Mouse (Mus musculus) spleen, postnatal 10 days (tissue): Measurements from ENCODE around the gene Susd4.
A peak's percentile ranks its signal among the peaks of the same experiment; 100 is the strongest.

Source experiments
- DNase-seq, 2 experiments: peaks; one replicate each; pipeline ENCODE4 v3.0.0; 2021 to 2022; ENCODE audit warnings: low spot score in 2 of 2

The Susd4 gene

DNA sequence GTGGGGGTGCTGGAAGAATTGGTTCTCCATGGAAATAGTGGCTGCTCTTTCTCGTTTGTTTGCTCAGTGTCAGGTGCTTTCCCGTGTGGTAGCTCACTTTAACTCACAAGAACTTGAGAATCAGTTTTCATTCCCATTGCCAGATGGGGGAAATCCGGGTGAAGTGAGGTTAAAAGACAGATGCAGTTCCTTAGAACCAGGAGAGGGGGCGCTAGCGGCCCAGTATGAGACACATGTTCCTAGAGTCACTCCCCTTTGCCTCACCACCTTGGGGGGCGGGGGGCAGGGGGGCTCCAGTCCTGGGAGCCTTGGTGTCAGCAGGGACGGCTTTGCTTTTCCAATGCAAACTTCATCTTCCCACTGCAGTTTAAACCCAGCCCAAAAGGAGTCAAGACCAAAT is 23.4 kb downstream of the Susd4 start:
- DNase-seq = no peak

DNA sequence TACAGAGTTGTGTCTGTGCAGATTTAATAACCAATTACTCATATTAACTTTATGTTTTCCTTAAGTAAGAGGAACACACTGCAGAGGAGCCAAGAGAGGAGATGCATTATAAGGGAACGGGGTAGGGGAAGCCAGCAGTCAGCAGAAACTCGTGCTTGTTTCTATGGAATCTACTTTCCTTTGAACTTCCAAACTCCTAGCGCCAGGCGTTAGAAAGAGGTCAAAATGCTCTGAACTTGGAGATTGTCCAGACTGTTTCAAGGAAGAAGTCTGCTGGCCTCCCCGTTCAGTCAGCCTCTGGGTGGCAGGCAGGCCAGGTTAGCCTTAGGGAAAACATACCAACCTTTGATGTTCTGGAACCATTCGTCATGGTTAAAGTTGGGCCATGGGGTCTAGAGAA is 25.2 kb downstream of the Susd4 start:
- DNase-seq = no peak

DNA sequence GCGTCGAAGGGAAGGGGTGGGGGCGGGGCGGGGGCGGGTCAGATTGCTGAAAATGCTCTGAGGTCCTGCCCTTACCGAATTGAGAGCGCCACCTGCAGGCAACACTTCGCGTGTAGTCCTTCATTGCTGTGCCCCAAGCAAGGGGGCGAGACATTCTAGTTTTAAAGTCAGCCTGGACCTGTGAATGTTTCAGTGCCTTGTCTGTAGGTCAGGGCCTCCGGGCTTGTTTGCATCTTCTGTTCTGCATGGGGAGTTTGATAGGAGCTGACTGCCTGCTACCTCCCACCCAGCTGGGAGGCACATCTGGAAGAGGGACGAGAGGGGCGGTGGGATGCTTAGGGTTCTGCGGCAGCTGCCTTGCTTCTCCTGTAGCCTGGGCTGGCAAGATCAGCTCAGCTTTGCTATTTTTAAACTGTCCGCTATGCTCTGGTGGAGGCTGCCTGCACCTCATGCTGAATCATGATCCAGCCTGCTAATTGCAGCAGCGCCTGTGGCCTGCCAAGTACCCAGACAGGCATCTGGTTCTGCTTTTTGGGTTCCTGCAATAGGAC is 28.9 kb downstream of the Susd4 start:
- peak; percentile 13 to 73 for DNase-seq

DNA sequence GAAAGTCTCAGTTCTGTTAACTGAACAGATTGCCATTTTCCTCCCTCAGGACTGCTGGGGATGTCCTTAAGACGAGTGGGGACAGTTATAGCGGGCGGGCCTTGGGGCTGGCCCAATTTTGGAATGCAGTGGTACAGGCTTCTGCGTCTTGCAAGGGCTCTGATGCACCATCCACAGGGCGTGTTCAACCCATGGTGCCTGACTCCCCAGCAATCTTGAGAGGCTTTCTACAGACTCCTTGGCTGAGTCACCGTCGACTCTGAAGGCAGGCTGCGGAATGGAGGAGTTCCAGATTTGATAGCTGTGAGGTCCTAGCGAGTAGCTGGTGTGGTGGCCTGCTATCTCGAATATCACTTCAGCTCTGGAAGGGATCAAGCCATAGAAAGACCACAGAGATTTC is 30.6 kb downstream of the Susd4 start:
- no peak for DNase-seq

DNA sequence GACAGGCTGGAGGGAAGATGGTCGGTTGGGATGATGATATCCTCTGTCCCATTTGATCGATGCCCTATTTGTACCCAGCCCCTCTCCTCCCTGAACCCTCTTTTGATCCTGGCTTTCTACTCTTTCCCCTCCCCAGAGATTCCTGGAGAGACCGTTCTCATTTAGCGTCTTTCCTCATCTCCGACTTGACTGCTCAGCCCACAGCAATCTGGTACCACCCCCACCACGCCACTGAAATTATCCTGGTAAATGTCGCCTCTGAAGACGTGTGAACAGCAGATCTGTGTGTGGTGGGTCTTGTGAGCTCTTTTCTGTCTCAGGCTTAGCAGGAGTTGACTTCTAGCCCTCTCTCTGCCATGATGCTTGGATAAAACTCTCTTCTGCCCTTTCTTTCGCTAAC is 31.0 kb downstream of the Susd4 start:
- no peak for DNase-seq

DNA sequence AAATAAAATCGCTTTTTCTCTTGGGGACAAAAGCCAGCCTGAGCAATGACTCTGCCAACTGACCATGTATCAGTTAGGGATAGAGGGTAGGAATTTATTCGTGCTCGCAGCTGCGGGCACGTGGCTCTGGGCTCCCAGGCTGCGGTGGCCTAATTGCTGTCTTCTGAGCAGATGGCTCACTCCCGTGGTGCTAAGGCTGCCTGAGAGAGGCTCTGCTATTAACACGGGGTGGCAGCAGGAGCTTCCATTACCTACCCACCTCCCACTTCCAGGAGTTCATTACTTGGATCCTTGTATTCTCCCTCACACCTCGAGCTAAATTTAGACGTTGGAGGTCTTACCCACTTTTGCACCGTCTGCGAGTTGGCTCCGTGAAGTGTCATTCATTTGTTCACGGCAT is 33.4 kb downstream of the Susd4 start:
- no peak for DNase-seq

DNA sequence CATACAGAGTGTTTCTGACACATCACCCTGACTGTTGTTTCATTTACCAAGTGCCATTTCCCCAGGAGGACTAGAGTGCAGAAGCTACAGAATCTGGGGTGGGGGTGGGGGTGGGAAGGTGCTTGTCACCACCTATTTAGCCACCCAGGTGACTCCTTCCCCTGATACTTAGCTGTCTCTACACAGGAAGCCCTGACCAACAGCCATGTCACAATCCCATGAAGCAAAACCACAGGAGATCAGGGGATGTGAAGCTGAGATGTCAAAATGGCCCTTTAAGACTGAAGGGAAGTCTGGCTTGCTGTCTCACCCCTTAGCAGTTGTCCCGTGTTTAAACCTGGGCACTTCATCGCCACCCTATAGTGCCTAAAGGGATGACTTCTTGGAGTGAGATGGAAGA is 37.9 kb downstream of the Susd4 start:
- no peak for DNase-seq

DNA sequence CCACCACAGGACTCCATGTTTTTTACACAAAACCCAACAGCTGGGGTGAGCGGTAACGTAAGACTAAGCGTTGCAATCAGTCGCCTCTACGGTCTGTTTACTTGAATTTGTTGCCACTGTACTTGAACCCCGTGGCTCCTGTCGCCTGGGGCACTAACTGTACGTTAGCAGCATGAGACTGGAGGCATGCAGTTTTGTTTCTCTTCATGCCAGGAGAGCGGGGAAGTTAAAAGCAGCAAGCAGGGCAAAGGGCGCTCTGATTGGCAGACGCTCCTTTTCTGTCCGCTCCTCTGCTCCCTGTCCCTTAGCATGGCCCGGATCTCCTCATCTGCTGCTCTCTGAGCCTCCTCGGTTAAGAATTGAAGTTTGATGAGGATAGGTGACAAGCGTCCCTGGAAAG is 39.2 kb downstream of the Susd4 start:
- no peak for DNase-seq

DNA sequence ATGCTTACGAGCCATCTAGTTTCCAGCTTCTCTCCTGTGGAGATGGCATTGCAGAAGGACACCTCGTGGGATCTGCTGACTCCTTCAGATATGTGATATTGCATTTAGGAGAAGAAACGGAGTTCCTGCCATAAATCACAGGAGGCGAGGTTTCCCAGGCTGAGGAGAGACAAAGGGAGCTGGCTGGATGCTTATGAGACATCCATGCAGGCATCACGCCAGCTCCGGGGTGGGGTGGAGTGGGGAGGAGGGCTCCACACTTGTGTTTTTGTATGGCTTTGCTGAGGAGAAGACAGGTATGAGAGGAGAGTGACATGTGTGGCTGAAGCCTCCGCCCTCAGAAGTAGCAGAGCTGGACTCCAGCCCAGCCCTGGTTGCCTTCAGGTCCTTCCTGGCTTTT is 50.3 kb downstream of the Susd4 start:
- DNase-seq = no peak

DNA sequence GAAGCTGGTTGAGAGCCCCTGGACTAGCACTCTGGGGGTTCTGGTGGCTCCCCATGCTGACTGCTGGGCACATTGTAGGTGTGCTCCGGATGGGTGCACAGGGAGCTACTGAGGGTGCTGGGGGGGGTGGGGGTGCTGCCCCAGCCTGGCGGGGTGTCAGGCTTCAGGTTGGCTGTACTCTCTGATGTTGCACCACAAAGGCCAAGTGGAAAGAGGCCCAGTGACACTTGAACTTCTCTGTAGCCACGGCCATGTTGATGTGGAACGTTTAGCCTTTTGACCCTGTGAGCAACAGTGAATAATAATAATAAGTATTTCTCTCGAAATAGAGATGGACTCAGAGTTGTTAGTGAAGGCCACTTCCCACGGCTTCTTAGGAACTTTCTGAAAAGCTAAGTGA is 50.9 kb downstream of the Susd4 start:
- no peak for DNase-seq

DNA sequence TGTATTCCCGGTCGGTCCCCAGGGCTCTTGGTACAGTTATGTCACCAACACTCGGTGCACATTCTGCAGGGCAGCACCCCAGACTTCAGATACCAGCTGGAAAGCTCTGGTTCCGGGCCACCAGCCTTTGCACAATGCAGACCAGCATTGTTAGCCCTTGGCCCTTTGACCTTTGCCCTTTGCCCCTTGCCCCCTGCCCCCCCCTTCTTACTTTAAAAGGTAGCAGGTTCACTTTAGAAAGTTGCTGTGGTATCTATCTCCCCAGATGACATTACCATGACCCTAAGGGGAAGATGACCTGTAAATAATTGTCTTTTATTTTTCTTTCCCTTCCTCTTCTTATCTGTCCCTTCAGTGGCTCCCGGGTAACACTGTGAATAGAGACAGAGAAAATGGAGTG is 53.4 kb downstream of the Susd4 start:
- DNase-seq = no peak

DNA sequence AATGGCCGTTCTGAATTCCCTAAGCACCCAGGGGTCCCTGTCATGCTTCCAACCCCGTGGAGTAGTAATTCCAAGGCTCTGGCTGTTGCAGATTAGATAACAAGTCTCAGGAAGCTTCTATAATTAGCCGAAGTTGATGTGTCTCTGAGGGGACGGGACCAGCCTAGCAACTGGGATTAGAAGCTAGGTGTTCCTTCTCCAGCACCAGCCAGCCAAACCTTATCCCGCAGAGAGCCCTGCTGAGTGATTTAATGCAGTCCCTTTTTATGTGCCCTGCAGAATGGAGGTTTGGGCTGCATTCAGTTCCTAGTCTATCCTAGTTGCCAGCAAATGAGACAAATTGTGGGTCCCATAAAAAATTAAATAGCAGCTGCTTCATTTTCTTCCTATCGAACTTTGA is 54.0 kb downstream of the Susd4 start:
- no peak for DNase-seq

DNA sequence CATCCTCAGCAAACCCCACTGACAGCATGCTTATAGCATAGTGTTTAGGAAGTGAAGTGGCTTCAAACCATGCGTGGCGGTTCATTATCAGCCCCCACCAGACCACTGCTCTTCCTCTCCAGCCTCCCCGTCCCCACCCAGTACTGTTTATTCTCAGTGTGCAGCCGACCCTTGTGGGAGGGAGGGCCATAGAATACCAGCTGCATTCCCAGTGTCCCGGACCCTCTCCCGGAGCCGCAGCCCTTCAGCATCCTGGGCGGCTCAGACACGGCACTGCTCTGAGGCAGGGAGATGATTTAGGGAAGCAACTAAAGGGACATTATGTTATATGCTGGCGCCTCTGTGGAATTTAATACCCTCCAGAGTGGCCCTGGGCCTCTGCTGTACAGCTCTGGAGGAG is 55.3 kb downstream of the Susd4 start:
- DNase-seq = no peak

DNA sequence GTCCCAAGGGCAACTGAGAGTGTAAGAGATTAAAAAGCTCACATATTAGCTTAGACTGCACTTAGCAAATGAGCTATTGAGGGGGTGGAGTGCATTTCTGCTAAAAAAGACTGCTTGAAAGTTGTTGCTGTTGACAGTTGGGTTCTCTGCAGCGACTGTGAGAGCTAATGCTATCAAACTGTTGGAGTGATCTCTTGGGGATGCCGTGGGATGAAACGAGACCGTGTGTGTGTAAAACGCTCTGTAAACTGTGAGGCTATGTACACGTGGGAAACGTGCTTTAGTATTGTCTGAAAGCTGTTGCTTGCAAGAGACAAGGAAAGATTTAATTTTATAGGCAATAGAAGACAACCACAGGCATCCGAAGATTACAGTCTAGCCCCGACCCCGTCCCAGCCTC is 59.1 kb downstream of the Susd4 start:
- no peak for DNase-seq

DNA sequence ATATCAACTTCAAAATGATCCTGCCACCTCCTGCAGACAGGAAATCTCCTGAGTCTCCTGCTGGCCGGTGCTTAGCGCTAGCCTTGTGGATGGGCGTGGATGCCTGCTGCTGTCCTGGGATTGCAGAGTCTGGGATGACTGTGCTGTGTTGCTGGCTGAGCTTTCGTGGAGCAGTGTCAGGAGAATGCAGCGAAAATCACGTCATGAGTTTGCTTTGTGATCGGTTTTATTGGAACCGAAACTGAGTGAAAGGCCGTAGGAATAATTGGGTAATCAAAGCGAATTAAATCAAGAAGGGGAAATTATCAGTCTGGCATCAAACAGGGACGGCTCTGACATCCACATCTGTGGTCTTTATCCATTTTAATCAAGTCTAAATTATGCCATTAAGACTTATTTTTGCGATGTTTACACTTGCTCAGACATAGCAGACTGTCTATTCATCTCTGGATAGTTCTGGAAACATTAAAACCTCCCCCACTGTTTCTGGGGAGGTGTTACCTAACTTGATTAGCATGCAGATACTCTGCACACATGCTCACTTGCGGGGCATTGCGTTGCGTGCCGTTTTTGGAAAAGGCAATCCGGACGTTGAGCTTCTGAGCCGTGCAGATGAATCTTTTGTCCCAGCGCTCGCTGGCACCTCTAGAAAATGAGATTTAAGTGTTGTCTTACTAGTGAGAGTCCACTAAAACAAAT is 60.2 kb downstream of the Susd4 start:
- no peak for DNase-seq

DNA sequence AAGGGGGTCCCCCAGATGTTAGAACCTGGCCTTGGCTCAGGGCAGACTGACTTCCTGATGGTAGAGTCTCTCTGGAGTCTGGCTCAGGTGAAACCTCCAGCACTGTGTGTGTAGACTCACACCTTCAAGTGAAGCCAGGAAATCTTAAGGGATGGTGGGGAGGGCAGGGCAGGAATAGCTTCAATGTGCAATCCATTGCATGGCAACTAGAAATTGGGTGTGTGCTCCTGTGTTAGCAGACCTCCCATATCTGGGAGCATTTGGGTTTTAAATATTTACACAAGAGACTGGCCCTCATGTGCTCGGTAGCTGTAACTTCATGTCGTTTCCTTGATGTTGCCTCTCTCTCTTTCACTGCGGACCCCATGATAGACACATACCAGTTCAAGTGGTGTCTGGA is 62.9 kb downstream of the Susd4 start:
- no peak for DNase-seq

DNA sequence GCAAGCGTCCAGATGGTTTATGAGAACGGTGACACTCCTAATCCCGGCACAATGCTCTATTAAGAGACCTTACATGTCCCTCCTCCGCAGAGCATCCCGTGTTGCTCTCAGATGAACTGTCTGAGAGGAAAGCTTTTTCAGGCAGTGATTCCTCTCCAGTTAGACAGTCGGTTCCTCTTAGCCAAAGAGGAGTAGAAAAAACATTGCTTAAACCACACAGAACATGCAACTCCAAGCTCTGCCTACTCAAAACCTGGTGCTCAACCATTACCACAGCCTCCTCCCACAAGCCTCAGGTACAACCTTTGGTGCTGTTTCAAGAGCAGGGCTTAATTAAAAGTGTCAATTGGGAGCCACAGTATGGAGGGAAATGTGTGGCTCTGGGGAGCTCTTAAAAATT is 74.4 kb downstream of the Susd4 start:
- DNase-seq = no peak

DNA sequence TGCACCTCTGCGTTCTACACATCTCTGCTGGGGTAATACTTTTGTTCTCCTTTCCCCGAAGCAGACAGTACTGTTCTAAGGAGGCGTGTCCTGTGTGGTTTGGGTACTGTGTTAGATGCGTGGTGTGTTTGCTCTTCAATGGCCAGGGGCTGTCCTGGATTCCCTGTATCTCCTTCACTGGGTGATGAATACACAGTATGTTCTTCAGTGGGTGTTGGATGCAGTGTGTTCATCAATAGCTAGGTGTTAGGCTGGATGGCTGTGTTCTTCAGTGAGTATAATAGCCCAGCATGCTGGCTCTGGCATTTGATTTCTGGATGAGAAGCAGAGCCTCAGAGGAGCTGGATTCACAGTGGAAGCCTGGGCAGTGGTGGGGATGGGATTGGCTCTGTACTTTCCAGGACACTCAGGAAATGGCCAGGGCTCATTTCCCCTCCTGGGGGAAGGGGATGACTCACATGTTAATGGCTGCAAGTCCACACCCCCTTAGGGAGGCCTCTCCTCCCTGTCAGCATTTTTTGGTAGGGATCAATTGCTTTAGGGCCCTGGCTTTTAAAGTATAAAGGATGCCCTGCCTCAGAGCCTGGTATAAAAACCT is 75.8 kb downstream of the Susd4 start:
- no peak for DNase-seq

DNA sequence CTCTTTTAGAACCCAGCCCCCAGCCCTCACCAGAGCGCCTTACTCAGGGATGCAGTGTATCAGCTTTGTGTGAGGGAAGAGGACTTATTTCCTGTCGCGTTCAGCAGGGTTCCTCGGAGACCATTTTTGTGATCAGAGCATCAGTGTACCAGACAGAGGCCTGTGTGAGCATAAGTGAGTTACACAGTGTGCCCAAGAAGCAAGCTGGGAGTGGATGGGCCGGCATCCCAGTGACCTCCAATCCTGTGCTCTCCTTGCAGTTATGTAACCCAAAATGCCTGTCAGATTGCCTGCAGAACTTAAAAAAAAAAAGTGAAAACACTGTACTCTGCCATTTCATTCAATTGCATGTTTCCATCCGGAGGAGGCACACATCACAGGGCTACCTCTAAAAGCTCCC is 76.4 kb downstream of the Susd4 start:
- DNase-seq = no peak

DNA sequence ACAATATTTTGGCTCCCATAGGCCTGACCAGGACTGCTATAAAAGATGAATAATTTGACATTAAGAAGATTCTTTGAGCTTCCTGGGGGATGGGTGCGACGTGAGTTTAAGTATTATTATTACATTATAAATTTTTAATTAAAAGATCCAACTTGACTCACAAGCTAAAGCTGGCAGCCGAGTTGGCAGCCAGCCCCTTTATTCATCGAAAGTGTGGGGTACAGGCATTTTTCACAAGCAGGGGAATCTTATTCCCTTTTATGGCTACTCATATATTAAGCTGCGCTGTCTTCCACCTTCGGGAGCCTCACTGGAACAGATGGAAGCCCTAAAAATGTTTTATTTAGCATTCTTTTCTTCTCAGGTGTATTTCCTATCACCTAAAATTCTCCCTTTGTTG is 76.9 kb downstream of the Susd4 start:
- DNase-seq = no peak

DNA sequence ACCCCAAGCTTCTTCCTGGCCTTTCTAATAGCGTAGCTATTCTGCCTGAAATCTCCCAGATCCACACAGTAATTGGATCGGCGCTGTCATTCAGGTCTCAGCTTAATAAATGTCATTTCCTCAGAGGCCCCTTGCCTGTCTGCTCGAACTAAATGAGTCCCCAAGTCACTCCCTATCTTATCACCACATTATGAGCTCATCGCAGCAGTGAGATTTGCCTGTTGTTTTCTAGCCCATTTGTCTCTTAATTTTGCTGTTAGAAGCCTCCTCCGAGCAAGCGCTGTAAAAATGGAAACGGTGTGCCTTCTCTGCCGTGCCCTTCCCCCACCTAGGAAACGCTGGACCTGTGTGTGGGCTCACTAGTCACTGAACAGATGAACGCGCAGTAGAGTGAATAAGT is 85.9 kb downstream of the Susd4 start:
- no peak for DNase-seq

DNA sequence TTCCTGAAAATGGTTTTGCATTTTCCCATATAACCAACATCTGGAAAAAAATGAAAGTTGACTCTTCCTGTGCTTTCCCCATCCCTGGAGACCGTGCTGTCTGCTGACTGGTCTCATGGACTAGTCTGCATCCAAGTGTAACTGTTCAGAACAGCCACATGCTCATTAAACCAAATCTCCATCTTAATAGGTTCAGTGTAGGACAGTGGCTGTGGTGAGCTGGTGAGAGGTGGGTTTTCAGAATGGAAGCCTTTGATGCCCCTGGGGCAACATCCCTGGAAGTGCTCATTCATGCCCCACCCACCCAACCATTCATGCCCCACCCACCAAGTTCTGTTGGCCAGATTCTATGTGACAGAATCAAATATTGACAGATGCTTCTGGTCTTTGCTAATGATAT is 86.4 kb downstream of the Susd4 start:
- DNase-seq = no peak

DNA sequence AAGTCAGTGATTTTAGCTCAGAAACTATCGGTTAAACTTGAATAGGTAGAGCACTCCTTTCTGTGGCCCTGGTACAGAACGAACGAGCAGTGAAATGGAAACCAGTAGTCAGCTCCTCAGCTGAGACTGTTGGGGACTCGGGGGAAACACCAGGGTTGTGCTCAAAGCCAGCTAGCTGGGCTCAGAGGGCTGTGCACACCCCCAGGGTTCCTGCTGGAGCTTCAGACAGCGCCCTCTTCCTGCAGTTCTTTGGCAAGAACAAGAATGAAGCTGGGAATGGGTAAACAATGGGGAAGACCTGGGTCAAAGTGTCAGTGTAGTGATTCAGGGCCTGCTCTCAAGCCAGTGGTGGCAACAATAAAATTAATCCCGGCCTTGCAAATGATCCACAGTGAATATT is 88.5 kb downstream of the Susd4 start:
- DNase-seq = no peak

DNA sequence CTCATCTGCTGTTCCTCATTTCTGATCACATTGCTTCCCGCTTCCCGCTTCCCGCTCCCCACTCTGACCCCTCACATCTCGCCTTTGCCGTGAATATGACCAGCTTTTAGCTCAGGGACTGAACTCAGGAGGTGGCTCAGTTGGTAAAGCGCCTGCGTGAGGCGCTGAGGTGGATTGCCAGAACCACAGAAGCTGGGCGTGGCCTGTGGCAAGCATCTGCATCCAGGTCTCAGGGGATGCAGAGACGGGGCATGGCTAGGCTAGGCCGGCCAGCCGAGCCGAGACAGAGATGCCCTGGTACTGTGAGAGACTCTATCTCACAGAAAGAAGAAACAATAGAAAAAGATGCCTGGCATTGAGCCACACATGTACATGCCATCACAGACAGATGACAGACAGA is 93.0 kb downstream of the Susd4 start:
- no peak for DNase-seq
